Mouse (Mus musculus) embryonic facial prominence, embryonic 11.5 days (tissue): ENCODE measurements around the gene Bbs5. TPM values are rescaled to one million over a fixed set of nuclear protein-coding genes. Genes with fewer than 3 reads are reported as not detected.

Source experiments
- ATAC-seq: fragments of 200-750 bp; cut with Nextera tagmentation; replicated peaks from 2 replicates; pipeline ENCODE4 v1.8.0; 2017; ENCODE audit warnings: low read depth; ENCODE audit not compliant: insufficient number of reproducible peaks, low FRiP score, low TSS enrichment
- DNase-seq: peaks from one replicate; pipeline ENCODE4 v3.0.0-alpha.2; 2015; ENCODE audit warnings: low spot score
- H3K27ac ChIP-seq: fragments of 300-500 bp; sonication (generic); replicated peaks from 2 replicates; pipeline ENCODE4 v1.5.1; 2014; ENCODE audit warnings: mild to moderate bottlenecking, low read depth, low read length, control low read depth
- H3K27me3 ChIP-seq: fragments of 300-500 bp; sonication (generic); 2 replicates; pipeline ENCODE4 v1.6.1; 2014; ENCODE audit warnings: mild to moderate bottlenecking, low read length, moderate library complexity, mixed read lengths; ENCODE audit not compliant: control insufficient read depth, insufficient read depth
- H3K36me3 ChIP-seq: fragments of 300-500 bp; sonication (generic); replicated peaks from 2 replicates; pipeline ENCODE4 v1.6.1; 2014; ENCODE audit warnings: low read depth, mild to moderate bottlenecking, low read length, moderate library complexity, mixed read lengths; ENCODE audit not compliant: control insufficient read depth, insufficient read depth
- H3K4me1 ChIP-seq: fragments of 300-500 bp; sonication (generic); 2 replicates; pipeline ENCODE4 v1.6.1; 2014; ENCODE audit warnings: low read length, mixed read lengths; ENCODE audit not compliant: control insufficient read depth, insufficient read depth
- H3K4me2 ChIP-seq: fragments of 300-500 bp; sonication (generic); 2 replicates; pipeline ENCODE4 v1.6.1; 2014; ENCODE audit warnings: low read depth, mild to moderate bottlenecking, control low read depth, low read length, moderate library complexity
- H3K4me3 ChIP-seq: fragments of 300-500 bp; sonication (generic); 2 replicates; pipeline ENCODE4 v1.5.1; 2014; ENCODE audit warnings: low read depth, low read length, control low read depth
- H3K9ac ChIP-seq: fragments of 300-500 bp; sonication (generic); replicated peaks from 2 replicates; pipeline ENCODE4 v1.6.1; 2014; ENCODE audit warnings: mild to moderate bottlenecking, control low read depth, low read length
- H3K9me3 ChIP-seq: fragments of 300-500 bp; sonication (generic); replicated peaks from 2 replicates; pipeline ENCODE4 v1.6.1; 2016; ENCODE audit warnings: mild to moderate bottlenecking, low read length, inconsistent platforms, mixed read lengths; ENCODE audit not compliant: control insufficient read depth
- WGBS: fragments of 180-500 bp; shearing (Covaris S2); extraction: QIAGEN DNeasy Blood & Tissue Kit; methylation state at CpG from one replicate; pipeline ENCODE4 v1.1.7; 2014; 5-methylcytosine and 5-hydroxymethylcytosine counted together
- polyA plus RNA-seq: library from polyadenylated mRNA; unstranded; fragments of >200 nt; fragmentation: Nextera tagmentation; extraction: Ambion mirVana; gene quantifications from 2 replicates; pipeline ENCODE4 v1.2.1, GENCODE M21; 2014

Bbs5 gene
- polyA plus RNA-seq, 1 experiment from 2014 or later = 21.4 TPM

GRCm38 (mm10) chr2:69644968-69645617 is 1.9 kb upstream of the Bbs5 start:
- no peaks in the 10 kb centered on the region for H3K27me3 ChIP-seq
- WGBS = 93% methylated on average over 11 of the region's 11 CpGs
- H3K9ac ChIP-seq = no peak overlapping the region

GRCm38 (mm10) chr2:69649716-69650115 is 2.7 kb downstream of the Bbs5 start:
- DNase-seq = no peak
- H3K9me3 ChIP-seq = no peaks in the 10 kb centered on the region
- H3K4me1 ChIP-seq = no peaks in the 10 kb centered on the region
- no peak for ATAC-seq
- no peak overlapping the region for H3K4me2 ChIP-seq
- H3K27me3 ChIP-seq = no peaks in the 10 kb centered on the region
- no peak overlapping the region for H3K27ac ChIP-seq
- H3K4me3 ChIP-seq = no peak overlapping the region
- WGBS = 94% methylated on average over 5 of the region's 5 CpGs
- no peaks in the 10 kb centered on the region for H3K36me3 ChIP-seq
- no peak overlapping the region for H3K9ac ChIP-seq

More at GRCm38 (mm10) chr2:69644968-69645617, 1.9 kb upstream of the Bbs5 start:
- H3K27ac ChIP-seq = no peak overlapping the region
- H3K9me3 ChIP-seq = no peaks in the 10 kb centered on the region
- no peak overlapping the region for H3K4me2 ChIP-seq
- H3K4me1 ChIP-seq = no peaks in the 10 kb centered on the region
- DNase-seq (no peak), ATAC-seq (no peak)
- no peaks in the 10 kb centered on the region for H3K36me3 ChIP-seq
- no peak overlapping the region for H3K4me3 ChIP-seq

GRCm38 (mm10) chr2:69659326-69659725 is 12.4 kb downstream of the Bbs5 start:
- no peaks in the 10 kb centered on the region for H3K27me3 ChIP-seq
- H3K36me3 ChIP-seq = no peaks in the 10 kb centered on the region
- ATAC-seq (no peak), DNase-seq (no peak)
- H3K4me2 ChIP-seq = no peak overlapping the region
- H3K27ac ChIP-seq = no peak overlapping the region
- H3K4me3 ChIP-seq = no peak overlapping the region
- H3K4me1 ChIP-seq = no peaks in the 10 kb centered on the region
- H3K9ac ChIP-seq = no peak overlapping the region
- 94% methylated on average over 4 of the region's 4 CpGs for WGBS
- H3K9me3 ChIP-seq = no peaks in the 10 kb centered on the region

GRCm38 (mm10) chr2:69663827-69664476 is 17.0 kb downstream of the Bbs5 start:
- ATAC-seq (no peak), DNase-seq (no peak)
- H3K36me3 ChIP-seq = no peaks in the 10 kb centered on the region
- H3K9me3 ChIP-seq = no peaks in the 10 kb centered on the region
- no peak overlapping the region for H3K4me2 ChIP-seq
- H3K4me1 ChIP-seq = no peaks in the 10 kb centered on the region
- no peak overlapping the region for H3K4me3 ChIP-seq
- WGBS = 66% methylated on average over 13 of the region's 13 CpGs
- no peaks in the 10 kb centered on the region for H3K27me3 ChIP-seq
- no peak overlapping the region for H3K27ac ChIP-seq
- no peak overlapping the region; the same call in 1 of the 2 replicates for H3K9ac ChIP-seq

GRCm38 (mm10) chr2:69667656-69668055 is 20.7 kb downstream of the Bbs5 start:
- no peaks in the 10 kb centered on the region for H3K4me1 ChIP-seq
- no peaks in the 10 kb centered on the region for H3K36me3 ChIP-seq
- no peak for DNase-seq
- H3K9ac ChIP-seq = no peak overlapping the region
- H3K4me2 ChIP-seq = no peak overlapping the region
- ATAC-seq = no peak
- WGBS = 92% methylated on average over 4 of the region's 4 CpGs
- H3K9me3 ChIP-seq = no peaks in the 10 kb centered on the region
- H3K27me3 ChIP-seq = no peaks in the 10 kb centered on the region
- H3K27ac ChIP-seq = no peak overlapping the region
- H3K4me3 ChIP-seq = no peak overlapping the region

- WGBS = 80% methylated on average over 6 of the region's 6 CpGs
- H3K4me2 ChIP-seq = no peak overlapping the region
- DNase-seq = no peak
- no peak overlapping the region for H3K9ac ChIP-seq
- H3K27ac ChIP-seq = no peak overlapping the region
- H3K4me3 ChIP-seq = no peak overlapping the region
- ATAC-seq = no peak
- H3K4me1 ChIP-seq = no peaks in the 10 kb centered on the region
- H3K36me3 ChIP-seq = no peaks in the 10 kb centered on the region
- H3K27me3 ChIP-seq = no peaks in the 10 kb centered on the region
- no peaks in the 10 kb centered on the region for H3K9me3 ChIP-seq
Observed at GRCm38 (mm10) chr2:69668414-69668813, 21.4 kb downstream of the Bbs5 start.

GRCm38 (mm10) chr2:69669853-69670252 is 22.9 kb downstream of the Bbs5 start, which contains the start of gene Klhl41:
Gene Klhl41 (plus strand): TSS chr2:69670120.
- no peak for ATAC-seq
- DNase-seq = no peak
- WGBS = 83% methylated on average over 9 of the region's 9 CpGs

GRCm38 (mm10) chr2:69673723-69674122 is 26.8 kb downstream of the Bbs5 start:
- Histone ChIP-seq H3K4me2 (no peak overlapping the region), H3K4me3 (no peak overlapping the region), H3K27ac (no peak overlapping the region), H3K9ac (no peak overlapping the region), H3K4me1 (no peaks in the 10 kb centered on the region), H3K27me3 (no peaks in the 10 kb centered on the region), H3K36me3 (no peaks in the 10 kb centered on the region), H3K9me3 (no peaks in the 10 kb centered on the region)
- 66% methylated on average over 5 of the region's 5 CpGs for WGBS
- DNase-seq (no peak), ATAC-seq (no peak)

More at GRCm38 (mm10) chr2:69669853-69670252, 22.9 kb downstream of the Bbs5 start, which contains the start of gene Klhl41:
- H3K36me3 ChIP-seq = no peaks in the 10 kb centered on the region
- H3K4me2 ChIP-seq = no peak within 1 kb of the TSS
- no peaks in the 10 kb centered on the region for H3K9me3 ChIP-seq
- H3K27ac ChIP-seq = no peak within 1 kb of the TSS
- no peaks in the 10 kb centered on the region for H3K27me3 ChIP-seq
- H3K4me1 ChIP-seq = no peaks in the 10 kb centered on the region
- H3K4me3 ChIP-seq = no peak within 1 kb of the TSS
- no peak within 1 kb of the TSS for H3K9ac ChIP-seq
